Mouse (Mus musculus) C2C12 (cell line): ENCODE results near the gene Unc45a. TPM values are rescaled to one million over a fixed set of nuclear protein-coding genes. Genes with fewer than 3 reads are reported as not detected.

ENCODE experiments used
- H3K27me3 ChIP-seq: one replicate; pipeline ENCODE4 v1.6.1; 2011; ENCODE audit not compliant: control insufficient read depth, insufficient read depth, insufficient read length
- H3K36me3 ChIP-seq: one replicate; pipeline ENCODE4 v1.6.1; 2011; ENCODE audit not compliant: control insufficient read depth, insufficient read depth
- H3K4me3 ChIP-seq: one replicate; pipeline ENCODE4 v1.5.1; 2011; ENCODE audit warnings: mild to moderate bottlenecking, control low read depth; ENCODE audit not compliant: poor library complexity, insufficient read depth, severe bottlenecking
- H3K79me2 ChIP-seq: one replicate; pipeline ENCODE4 v1.6.1; 2011; ENCODE audit not compliant: control insufficient read depth, insufficient read depth
- H3K79me3 ChIP-seq: one replicate; pipeline ENCODE4 v1.6.1; 2011; ENCODE audit warnings: low read depth, control low read depth
- H3ac ChIP-seq: one replicate; pipeline ENCODE3; 2011; ENCODE audit warnings: low read depth; ENCODE audit not compliant: control insufficient read depth, insufficient read length
- CEBPB ChIP-seq: IDR thresholded peaks from one replicate; pipeline ENCODE4 v1.6.1; 2011; ENCODE audit warnings: low read depth, mild to moderate bottlenecking, control low read depth, moderate library complexity
- CTCF ChIP-seq: IDR thresholded peaks from one replicate; pipeline ENCODE4 v1.5.1; 2011; ENCODE audit not compliant: control insufficient read depth, insufficient read depth, insufficient read length
- FOSL1 ChIP-seq: IDR thresholded peaks from one replicate; pipeline ENCODE4 v1.8.0; 2011; ENCODE audit warnings: mild to moderate bottlenecking, low read length; ENCODE audit not compliant: poor library complexity, insufficient read depth, severe bottlenecking
- MAX ChIP-seq: IDR thresholded peaks from one replicate; pipeline ENCODE4 v1.6.1; 2011; ENCODE audit warnings: mild to moderate bottlenecking, control low read depth
- MYOD1 ChIP-seq: IDR thresholded peaks from one replicate; pipeline ENCODE4 v1.6.1; 2011; ENCODE audit warnings: low read depth; ENCODE audit not compliant: control insufficient read depth, insufficient read length
- MYOG ChIP-seq: IDR thresholded peaks from one replicate; pipeline ENCODE4 v1.6.1; 2011; ENCODE audit not compliant: control insufficient read depth, insufficient read length; ENCODE audit errors: extremely low read depth
- USF1 ChIP-seq: IDR thresholded peaks from one replicate; pipeline ENCODE4 v1.6.1; 2011; ENCODE audit warnings: low read depth, mild to moderate bottlenecking, control low read depth, moderate library complexity
- polyA plus RNA-seq: library from polyadenylated mRNA; unstranded; fragments of >200 nt; fragmentation: generic; extraction: Trizol; gene quantifications from one replicate; pipeline ENCODE4 v1.2.1, GENCODE M21; 2012; ENCODE audit warnings: missing spikeins

Unc45a gene
- polyA plus RNA-seq, 1 experiment: 46.9 TPM

GRCm38 (mm10) chr7:80287736-80288135 is 53.1 kb downstream of the Unc45a start:
- TF ChIP-seq MYOD1: no peak
- no peak for TF ChIP-seq CEBPB
- TF ChIP-seq MAX: no peak
- no peak for TF ChIP-seq USF1
- no peak for TF ChIP-seq FOSL1
- no peak for TF ChIP-seq MYOG
- no peak for TF ChIP-seq CTCF
- H3K79me2 ChIP-seq: no peaks in the 10 kb centered on the region
- peaks cover 17% of the 10 kb centered on the region for H3K36me3 ChIP-seq
- no peak overlapping the region for H3K4me3 ChIP-seq
- H3ac ChIP-seq: no peak overlapping the region
- no peaks in the 10 kb centered on the region for H3K27me3 ChIP-seq
- H3K79me3 ChIP-seq: no peaks in the 10 kb centered on the region

GRCm38 (mm10) chr7:80285725-80286124 is 55.1 kb downstream of the Unc45a start:
- H3K79me3 ChIP-seq: no peaks in the 10 kb centered on the region

GRCm38 (mm10) chr7:80284391-80284790 is 56.4 kb downstream of the Unc45a start:
- TF ChIP-seq CTCF (no peak), CEBPB (no peak), USF1 (no peak), MYOD1 (no peak)
- Histone ChIP-seq H3K36me3 (peaks cover 27% of the 10 kb centered on the region), H3K79me2 (no peaks in the 10 kb centered on the region), H3ac (no peak overlapping the region), H3K27me3 (no peaks in the 10 kb centered on the region), H3K4me3 (no peak overlapping the region), H3K79me3 (no peaks in the 10 kb centered on the region)

More at GRCm38 (mm10) chr7:80285725-80286124, 55.1 kb downstream of the Unc45a start:
- no peaks in the 10 kb centered on the region for H3K27me3 ChIP-seq
- TF ChIP-seq MAX (no peak), MYOG (no peak), CTCF (no peak), MYOD1 (no peak), CEBPB (no peak), FOSL1 (no peak)
- no peak overlapping the region for H3K4me3 ChIP-seq
- peaks cover 22% of the 10 kb centered on the region for H3K36me3 ChIP-seq
- no peaks in the 10 kb centered on the region for H3K79me2 ChIP-seq
- H3ac ChIP-seq: no peak overlapping the region

- H3K36me3 ChIP-seq: peaks cover 37% of the 10 kb centered on the region
- TF ChIP-seq CTCF (no peak), MYOD1 (no peak), MYOG (no peak), MAX (no peak), USF1 (no peak), CEBPB (no peak), FOSL1 (no peak)
These were observed 57.4 kb downstream of the Unc45a start for GRCm38 (mm10) chr7:80283226-80283918.

GRCm38 (mm10) chr7:80281646-80282045 is 59.2 kb downstream of the Unc45a start:
- peaks cover 35% of the 10 kb centered on the region for H3K36me3 ChIP-seq

More at GRCm38 (mm10) chr7:80283226-80283918, 57.4 kb downstream of the Unc45a start:
- no peak overlapping the region for H3ac ChIP-seq
- no peaks in the 10 kb centered on the region for H3K27me3 ChIP-seq
- H3K4me3 ChIP-seq: no peak overlapping the region
- no peaks in the 10 kb centered on the region for H3K79me2 ChIP-seq
- H3K79me3 ChIP-seq: no peaks in the 10 kb centered on the region

GRCm38 (mm10) chr7:80280998-80281397 is 59.8 kb downstream of the Unc45a start:
- Histone ChIP-seq H3K4me3 (no peak overlapping the region), H3K36me3 (peaks cover 37% of the 10 kb centered on the region), H3ac (no peak overlapping the region), H3K27me3 (no peaks in the 10 kb centered on the region), H3K79me2 (no peaks in the 10 kb centered on the region), H3K79me3 (no peaks in the 10 kb centered on the region)
- TF ChIP-seq CTCF: no peak
- TF ChIP-seq USF1: no peak
- TF ChIP-seq MYOG: no peak
- TF ChIP-seq MAX: no peak
- TF ChIP-seq CEBPB: no peak
- TF ChIP-seq FOSL1: no peak
- no peak for TF ChIP-seq MYOD1

More at GRCm38 (mm10) chr7:80281646-80282045, 59.2 kb downstream of the Unc45a start:
- H3ac ChIP-seq: no peak overlapping the region
- H3K79me3 ChIP-seq: no peaks in the 10 kb centered on the region
- TF ChIP-seq CEBPB: no peak
- TF ChIP-seq CTCF: no peak
- no peak for TF ChIP-seq FOSL1
- no peak for TF ChIP-seq MAX
- TF ChIP-seq MYOG: no peak
- no peak for TF ChIP-seq MYOD1
- no peak for TF ChIP-seq USF1
- no peak overlapping the region for H3K4me3 ChIP-seq
- H3K79me2 ChIP-seq: no peaks in the 10 kb centered on the region
- H3K27me3 ChIP-seq: no peaks in the 10 kb centered on the region
